Mouse (Mus musculus) myocyte (in vitro differentiated cells): Measurements from ENCODE around the gene Ankef1.

ENCODE experiments used
- POLR2A ChIP-seq: IDR thresholded peaks from one replicate; pipeline ENCODE4 v1.6.1; 2011; ENCODE audit warnings: low read depth, mild to moderate bottlenecking, control low read depth, moderate library complexity; ENCODE audit not compliant: insufficient read length
- POLR2AphosphoS2 ChIP-seq: IDR thresholded peaks from one replicate; pipeline ENCODE4 v1.6.1; 2011; ENCODE audit warnings: low read depth, control low read depth; ENCODE audit not compliant: insufficient read length
- REST ChIP-seq: IDR thresholded peaks from one replicate; pipeline ENCODE4 v1.6.1; 2011; ENCODE audit warnings: mild to moderate bottlenecking, control low read depth, moderate library complexity; ENCODE audit not compliant: insufficient read depth, insufficient read length
- SRF ChIP-seq: IDR thresholded peaks from one replicate; pipeline ENCODE4 v1.6.1; 2011; ENCODE audit warnings: low read depth; ENCODE audit not compliant: control insufficient read depth, insufficient read length
- TCF12 ChIP-seq: IDR thresholded peaks from one replicate; pipeline ENCODE4 v1.6.1; 2011; ENCODE audit warnings: mild to moderate bottlenecking, control low read depth; ENCODE audit not compliant: poor library complexity, insufficient read depth, severe bottlenecking
- USF1 ChIP-seq: IDR thresholded peaks from one replicate; pipeline ENCODE4 v1.6.1; 2011; ENCODE audit warnings: low read depth, mild to moderate bottlenecking, control low read depth, moderate library complexity

GRCm38 (mm10) chr2:136485815-136486619, 15.7 kb upstream of the Ankef1 start:
- no peak for TF ChIP-seq POLR2A
- no peak for TF ChIP-seq TCF12
- no peak for TF ChIP-seq REST
- no peak for TF ChIP-seq POLR2AphosphoS2
- TF ChIP-seq SRF, result no peak
- no peak for TF ChIP-seq USF1
